Mouse (Mus musculus): ENCODE measurements around the gene Mcrip2. TPM values are rescaled to one million over a fixed set of nuclear protein-coding genes. Genes with fewer than 3 reads are reported as not detected.
"Not testable (repeated sequence)": the region's sequence is repeated elsewhere in the genome, so short reads cannot be mapped to it uniquely, and the experiment has no call there.

The Mcrip2 gene
- total RNA-seq, 1 experiment from 2014 or later: 22.3 TPM

DNA sequence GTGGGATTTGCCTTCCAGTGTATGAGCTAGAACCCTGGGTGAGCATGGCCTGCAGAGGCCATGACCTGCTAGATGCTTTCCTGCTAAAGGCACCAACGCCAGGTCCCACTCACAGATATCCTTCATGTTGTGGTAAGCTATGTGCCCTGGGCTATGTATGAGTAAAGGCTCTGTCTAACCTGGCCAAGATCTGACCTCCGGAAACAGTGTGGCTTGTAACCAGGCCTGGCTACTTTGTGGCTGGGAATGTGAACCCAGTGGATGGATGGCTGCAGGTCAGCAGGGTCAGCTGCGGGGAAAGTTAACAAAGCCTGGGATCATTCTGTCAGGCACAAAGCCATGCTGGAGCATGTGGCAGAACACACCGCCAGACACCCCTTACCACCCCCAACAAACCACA is 13.1 kb upstream of the Mcrip2 start:
- ATAC-seq (replicated peaks; ENCODE audit: low read depth, poor library complexity, severe bottlenecking): no peak

- no peak for ATAC-seq (replicated peaks; ENCODE audit: low read depth, poor library complexity, severe bottlenecking)
These were observed 12.5 kb upstream of the Mcrip2 start for GRCm38 (mm10) chr17:25880913-25881641.

DNA sequence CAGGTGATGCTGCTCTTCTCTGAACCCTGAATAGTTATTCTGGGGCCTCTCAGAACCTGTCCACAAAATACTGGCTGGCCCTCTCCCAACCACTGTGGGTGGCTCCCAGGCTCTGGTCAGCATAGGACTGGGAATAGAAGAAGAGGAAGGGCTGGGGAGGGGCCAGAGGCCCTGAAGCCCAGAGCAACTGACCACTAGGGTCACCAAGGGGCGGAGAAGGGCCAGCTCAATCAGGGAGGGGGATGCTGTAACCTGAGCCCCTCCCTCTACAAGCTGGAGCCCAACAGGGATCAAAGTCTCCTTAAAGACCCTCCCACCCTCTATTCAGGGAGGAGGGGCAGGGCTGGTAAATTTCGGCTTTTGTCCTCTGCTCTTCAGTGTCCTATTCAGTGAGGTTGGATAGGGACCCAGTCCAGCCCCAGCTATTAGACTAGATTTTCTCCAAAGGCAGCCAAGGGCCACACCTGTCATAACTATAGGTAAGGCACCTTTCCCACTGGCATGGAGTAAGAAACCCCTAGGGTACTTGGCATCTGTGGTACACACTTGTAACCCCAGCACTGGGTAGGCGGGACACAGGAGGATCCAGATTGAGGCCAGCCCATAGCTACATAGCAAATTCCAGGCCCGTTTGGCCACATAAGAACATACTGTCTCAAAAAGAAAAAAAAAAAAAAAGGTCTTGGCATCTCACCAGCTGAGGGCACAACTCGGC is 11.8 kb upstream of the Mcrip2 start, which contains the start of gene Wfikkn1:
TSS of gene Wfikkn1 (minus strand) at position 663 of the 715 bp plus-strand sequence.
- ATAC-seq (replicated peaks; ENCODE audit: low read depth, poor library complexity, severe bottlenecking): no peak

DNA sequence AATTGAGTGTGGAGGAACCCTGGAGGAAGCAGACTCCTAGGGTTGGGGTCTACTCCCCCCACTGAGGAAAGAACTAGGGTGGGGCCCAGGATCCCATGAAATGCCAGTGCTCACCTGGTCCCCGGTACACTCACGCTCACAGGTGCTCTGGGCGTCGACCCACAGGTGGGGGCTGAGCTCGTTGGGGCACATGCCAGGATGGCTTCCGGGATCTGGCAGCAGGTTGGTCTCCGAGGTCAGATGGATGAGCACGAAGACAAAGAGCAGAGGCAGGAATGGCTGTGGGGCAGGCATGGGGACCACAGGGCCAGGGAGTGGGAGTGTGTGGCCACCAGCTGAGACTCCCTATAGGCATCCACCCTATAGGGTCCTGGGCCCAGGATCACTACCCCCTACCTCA is 11.2 kb upstream of the Mcrip2 start:
- ATAC-seq (replicated peaks; ENCODE audit: low read depth, poor library complexity, severe bottlenecking): no peak

DNA sequence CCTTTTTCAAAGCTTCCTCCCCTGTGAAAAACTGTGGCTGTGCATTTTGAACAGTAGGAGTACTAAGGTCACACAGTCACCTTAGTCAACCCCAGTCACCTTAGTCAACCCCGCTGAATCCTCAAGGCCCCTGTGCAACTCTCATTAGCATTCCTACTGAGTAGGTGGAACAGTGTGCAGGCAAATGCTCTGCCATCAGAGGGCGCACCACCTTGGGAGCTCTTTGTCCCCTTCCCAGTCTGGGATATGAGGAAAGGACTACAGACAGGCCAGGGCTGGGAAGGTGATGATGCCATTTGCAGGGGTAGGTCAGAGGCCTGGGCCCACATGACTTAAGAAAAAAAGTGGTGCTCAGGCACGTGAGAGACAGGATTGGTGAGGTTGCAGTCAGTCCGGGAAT is 10.7 kb upstream of the Mcrip2 start:
- ATAC-seq (replicated peaks; ENCODE audit: low read depth, poor library complexity, severe bottlenecking): no peak

DNA sequence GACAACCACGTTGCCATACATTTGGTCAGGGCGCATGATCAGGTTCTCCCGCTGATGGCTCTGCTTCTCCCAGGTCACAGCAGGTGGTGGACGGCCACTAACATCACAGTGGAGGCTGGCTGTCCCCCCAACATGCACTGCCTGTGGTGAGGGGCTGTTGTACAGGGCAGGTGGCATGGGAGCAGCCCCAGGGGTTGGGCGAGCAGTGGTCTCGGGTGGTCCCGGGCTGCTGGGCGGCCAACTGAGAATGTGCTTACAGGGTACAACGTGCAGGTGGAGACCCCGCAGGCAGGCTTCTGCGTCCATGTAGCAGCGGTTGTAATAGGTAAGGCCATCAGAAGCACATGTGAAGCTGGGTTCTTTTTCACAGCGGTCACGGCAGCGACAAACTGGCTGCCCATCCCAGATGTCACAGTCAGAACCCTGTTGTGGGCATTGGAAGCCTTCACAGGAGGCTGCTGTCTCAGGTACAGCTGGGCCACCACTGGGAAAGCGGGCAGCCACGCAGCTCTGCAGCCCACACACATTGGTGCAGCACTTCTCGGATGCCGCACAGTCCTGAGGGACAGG is 10.1 kb upstream of the Mcrip2 start:
- no peak for ATAC-seq (replicated peaks; ENCODE audit: low read depth, poor library complexity, severe bottlenecking)

GRCm38 (mm10) chr17:25877741-25878610 is 9.4 kb upstream of the Mcrip2 start:
- no peak for ATAC-seq (replicated peaks; ENCODE audit: low read depth, poor library complexity, severe bottlenecking)

DNA sequence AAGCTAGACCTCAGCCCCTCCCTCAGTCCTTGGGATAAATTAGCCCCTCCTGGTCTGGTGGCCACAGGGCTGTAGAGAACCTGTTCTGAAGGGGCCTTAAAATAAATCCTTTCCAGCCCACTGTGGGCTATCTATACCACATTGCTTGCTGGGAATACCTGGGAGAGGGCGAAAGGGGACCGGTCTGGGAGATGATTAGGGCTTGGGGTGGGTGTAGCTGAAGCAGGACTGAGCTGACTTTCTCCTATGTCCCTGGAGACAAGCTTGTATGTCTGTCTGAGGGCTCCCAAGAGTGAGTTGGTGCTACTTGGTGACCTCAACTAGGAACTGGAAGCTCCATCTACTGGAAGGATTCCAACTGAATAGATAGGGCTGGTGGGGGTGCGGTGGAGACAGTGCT is 8.5 kb upstream of the Mcrip2 start:
- no peak for ATAC-seq (replicated peaks; ENCODE audit: low read depth, poor library complexity, severe bottlenecking)

GRCm38 (mm10) chr17:25876347-25876915 is 7.9 kb upstream of the Mcrip2 start:
- ATAC-seq (replicated peaks; ENCODE audit: low read depth, poor library complexity, severe bottlenecking): no peak

DNA sequence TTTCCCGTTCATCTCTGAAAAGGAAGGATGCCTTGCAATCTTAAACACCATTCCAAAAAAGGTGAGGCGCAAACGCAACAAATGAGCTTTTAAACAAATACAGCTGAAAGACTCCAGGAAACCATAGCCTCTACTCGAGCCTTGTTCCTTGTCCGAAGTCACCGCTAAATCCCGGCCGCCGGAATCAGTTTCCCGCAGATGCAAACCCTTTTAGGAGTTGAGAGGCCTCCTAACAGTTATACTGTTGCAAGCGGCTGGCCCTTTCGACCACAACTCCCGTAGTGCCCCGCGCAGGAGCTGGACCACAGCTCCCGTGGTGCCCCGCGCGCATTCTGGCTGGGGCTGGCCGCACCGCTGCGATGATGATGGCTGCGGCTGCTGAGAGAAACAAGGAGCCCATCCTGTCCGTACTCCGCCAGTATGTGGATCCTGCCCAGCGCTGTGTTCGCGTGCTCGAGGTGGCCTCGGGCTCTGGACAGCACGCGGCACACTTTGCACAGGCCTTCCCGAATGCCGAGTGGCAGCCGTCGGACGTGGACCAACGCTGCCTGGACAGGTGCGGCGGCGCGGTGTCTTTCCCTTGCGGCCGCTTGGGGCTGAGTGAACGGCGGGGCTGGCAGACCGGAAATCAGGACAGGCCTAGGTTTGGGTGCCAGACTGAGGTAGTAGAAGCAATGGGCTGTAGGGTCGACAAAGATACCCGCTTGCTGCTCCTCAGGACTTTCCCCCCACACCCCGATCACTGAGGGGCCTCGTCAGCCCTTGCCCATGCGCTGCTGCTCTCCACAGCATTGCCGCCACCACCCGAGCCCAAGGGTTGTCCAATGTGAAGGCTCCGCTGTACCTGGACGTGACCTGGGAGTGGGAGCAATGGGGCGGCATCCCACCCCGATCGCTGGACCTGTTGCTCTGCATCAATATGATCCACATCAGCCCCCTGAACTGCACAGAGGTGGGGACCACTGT is 6.9 kb upstream of the Mcrip2 start:
- ATAC-seq (replicated peaks; ENCODE audit: low read depth, poor library complexity, severe bottlenecking): peak; percentile 81

DNA sequence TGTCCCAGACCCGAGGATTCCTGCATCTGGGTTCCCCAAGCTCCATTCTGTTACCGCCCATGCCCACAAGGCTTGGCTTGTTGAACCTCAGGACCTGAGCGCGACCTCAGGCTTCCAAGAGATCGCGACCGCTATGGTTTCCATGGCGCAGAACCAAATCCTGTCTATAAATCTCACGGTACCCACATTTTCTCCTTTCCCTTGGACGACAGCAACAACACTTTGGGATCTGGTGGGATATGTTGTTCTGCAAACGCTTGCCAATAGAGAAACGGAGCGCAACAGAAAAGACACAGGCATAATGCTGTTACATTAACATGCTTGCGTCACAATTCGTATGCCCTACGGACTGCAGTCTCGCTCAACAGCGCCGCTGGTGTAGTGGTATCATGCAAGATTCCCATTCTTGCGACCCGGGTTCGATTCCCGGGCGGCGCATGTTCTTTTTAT is 6.2 kb upstream of the Mcrip2 start, which contains the start of gene Mettl26:
TSS of gene Mettl26 (plus strand) at position 354 of the 450 bp plus-strand sequence.
- ATAC-seq (replicated peaks; ENCODE audit: low read depth, poor library complexity, severe bottlenecking): peak; percentile 74

DNA sequence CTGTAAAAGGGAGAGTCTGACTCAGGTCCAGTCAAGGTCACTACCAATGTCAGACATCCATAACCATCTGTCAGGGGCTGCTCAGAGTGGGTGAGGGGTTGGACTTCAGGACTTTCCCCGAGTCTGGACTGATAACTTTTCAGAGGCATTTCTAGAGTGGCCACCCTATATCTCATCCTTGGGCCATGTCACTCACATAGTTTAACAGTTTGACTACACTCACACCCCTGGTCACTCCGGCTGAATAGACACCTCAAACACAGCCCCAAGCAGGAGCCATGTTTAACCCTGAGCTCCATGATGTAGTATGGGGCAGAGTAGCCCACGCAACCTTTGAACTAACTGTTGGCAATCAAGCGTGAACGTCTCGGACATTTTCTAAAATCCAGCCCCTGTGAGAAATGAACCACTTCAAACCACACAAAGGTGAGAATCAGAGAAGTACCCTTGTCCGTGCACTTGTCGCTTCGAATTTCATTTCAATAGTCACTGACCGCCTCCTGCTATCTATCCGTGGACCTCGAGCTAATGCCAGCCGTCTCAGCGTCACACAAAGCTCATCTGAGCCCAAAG is 5.7 kb upstream of the Mcrip2 start:
- no peak for ATAC-seq (replicated peaks; ENCODE audit: low read depth, poor library complexity, severe bottlenecking)

DNA sequence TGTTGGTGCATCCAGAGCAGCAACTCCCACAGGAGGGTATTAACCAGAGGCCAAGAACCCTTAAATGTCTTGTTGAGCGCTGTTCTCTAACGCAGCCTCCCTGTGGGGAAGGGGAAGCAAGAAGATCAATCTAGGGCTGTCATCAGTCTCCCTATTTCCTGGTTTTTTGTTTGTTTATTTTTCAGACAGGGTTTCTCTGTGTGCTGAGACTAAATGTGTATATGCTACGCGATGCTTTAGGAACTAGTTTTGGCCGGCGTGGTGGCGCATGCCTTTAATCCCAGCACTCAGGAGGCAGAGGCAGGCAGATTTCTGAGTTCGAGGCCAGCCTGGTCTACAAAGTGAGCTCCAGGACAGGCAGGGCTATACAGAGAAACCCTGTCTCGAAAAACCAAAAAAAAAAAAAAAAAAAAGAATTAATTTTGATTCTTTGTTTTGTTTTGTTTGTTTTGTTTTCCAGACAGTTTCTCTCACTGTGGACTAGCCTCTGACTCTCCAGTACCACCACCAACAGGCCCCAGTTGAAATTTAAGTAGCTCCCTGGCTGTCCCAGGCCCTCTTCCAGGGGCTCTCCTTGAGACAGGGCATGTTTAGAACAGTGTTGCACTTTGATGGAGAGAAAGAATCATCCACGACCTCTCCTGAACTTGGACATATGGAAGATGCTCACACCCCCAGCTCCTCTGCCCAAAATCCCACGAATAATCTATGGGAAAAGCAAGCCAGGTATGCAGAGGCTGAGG is 5.0 kb upstream of the Mcrip2 start:
- ATAC-seq (replicated peaks; ENCODE audit: low read depth, poor library complexity, severe bottlenecking): no peak

DNA sequence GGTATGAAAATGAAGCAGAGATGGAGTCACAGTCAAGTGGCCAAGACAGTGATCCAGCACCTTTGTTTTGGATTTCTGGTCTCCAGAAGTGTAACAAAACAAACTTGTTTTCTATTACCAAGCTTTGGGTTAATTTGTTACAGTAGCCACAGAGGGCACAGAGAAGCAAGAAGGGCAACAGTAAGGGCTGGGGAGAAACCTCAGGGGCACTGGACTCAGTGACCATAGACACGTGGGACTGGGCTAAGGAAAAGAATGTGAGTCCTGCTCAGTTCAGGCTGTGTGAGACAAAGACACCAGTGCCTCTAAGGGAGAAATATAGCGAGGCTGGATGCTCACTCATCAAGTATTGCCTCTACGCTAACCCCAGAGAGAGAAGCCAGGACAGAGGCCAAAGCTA is 4.1 kb upstream of the Mcrip2 start:
- no peak for ATAC-seq (replicated peaks; ENCODE audit: low read depth, poor library complexity, severe bottlenecking)

GRCm38 (mm10) chr17:25871566-25871965 is 3.0 kb upstream of the Mcrip2 start:
- ATAC-seq (replicated peaks; ENCODE audit: low read depth, poor library complexity, severe bottlenecking): not testable (repeated sequence)

DNA sequence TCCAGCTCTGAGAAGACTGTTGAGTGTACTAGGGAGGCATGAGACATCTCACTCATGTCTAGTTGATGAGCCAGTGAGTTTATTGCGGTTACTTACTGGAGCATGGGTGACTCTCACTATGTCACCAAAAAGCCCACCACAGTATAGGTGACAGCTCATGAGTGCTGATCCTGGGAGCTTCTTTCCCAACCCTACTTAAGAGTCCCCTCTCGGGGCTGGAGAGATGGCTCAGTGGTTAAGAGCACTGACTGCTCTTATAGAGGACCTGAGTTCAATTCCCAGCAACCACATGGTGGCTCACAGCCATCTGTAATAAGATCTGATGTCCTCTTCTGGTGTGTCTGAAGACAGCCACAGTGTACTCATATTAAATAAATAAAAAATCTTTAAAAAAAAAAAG is 1.4 kb upstream of the Mcrip2 start:
- no peak for ATAC-seq (replicated peaks; ENCODE audit: low read depth, poor library complexity, severe bottlenecking)

DNA sequence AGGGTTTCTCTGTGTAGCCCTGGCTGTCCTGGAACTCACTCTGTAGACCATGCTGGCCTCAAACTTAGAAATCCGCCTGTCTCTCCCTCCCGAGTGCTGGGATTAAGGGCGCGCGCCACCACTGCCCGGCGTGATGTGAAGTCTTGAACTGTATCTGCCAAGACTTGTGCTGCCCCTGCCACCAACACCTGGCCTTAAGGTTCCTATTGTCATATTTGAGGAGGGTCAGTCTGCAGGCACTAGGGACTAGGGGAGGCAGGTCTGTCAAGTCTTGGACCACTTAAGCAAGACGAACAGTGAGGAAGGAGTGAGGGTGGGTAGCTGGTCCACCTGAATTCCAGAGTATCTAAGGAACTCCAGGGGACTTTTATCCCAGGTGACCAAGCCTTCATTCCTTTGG is 934 bp upstream of the Mcrip2 start:
- ATAC-seq (replicated peaks; ENCODE audit: low read depth, poor library complexity, severe bottlenecking): no peak

Data from common myeloid progenitor, adult 5-6 weeks (primary cell).